Mouse (Mus musculus) cerebellum, postnatal 10 days (tissue): ENCODE results near the gene Irak1.

Experiments used
- DNase-seq, 2 experiments: peaks; one replicate each; pipeline ENCODE4 v3.0.0; 2021; ENCODE audit warnings: mixed read lengths in 2 of 2

The Irak1 gene

DNA sequence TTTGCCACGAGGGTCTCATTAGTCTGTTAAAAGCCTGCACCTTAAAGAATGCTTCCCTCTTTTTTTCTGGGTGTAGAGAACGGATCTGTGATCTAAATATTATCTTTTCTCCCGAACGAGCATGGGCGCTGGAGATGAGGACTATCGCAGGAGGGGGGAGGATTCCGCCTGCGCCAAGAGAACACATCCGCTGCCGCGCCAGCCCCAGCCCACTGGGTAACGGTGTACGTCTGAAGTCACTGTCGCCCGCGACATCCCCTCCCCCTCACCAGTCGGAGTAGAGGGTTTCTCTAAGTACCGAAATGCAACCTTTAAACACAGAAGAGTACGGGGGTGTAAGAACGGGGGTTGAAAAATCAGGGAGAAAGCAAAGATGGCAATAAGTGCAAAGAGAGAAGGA is 58.4 kb downstream of the Irak1 start:
- DNase-seq: peak; percentile 52 to 70

DNA sequence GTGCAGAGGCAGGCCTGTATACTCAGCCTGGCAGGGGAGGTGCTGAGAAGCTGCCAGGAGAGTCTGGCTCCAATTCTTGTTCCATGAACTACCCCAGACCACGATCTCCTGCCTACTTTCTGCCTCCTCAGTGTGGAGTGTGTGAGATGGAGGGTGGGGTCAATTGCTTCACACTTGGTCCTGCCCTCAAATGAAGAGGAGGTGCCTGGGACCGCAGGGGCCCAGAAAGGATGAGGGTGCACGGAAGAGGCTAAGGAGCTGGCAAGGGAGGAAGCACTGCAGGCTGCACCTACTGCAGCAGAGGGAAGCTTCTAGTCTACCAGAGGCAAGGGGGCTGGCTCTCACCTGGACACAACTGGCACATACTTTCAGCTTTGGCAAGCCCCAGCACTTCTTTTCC is 59.4 kb downstream of the Irak1 start:
- DNase-seq: no peak
